Mouse (Mus musculus) cerebellum, adult 9-11 months (tissue): ENCODE results near the gene Nox3.

ENCODE experiments used
- DNase-seq: peaks from one replicate; pipeline ENCODE4 v3.0.0; 2022

The Nox3 gene

GRCm38 (mm10) chr17:3696161-3696560 lies at the start of gene Nox3:
TSS of gene Nox3 (minus strand) at chr17:3696261.
- no peak for DNase-seq

GRCm38 (mm10) chr17:3744402-3744801 lies 48.3 kb upstream of the Nox3 start:
- no peak for DNase-seq

- DNase-seq, result no peak
These were observed 40.9 kb upstream of the Nox3 start for GRCm38 (mm10) chr17:3736936-3737335.

- no peak for DNase-seq
These were observed 38.2 kb upstream of the Nox3 start for GRCm38 (mm10) chr17:3734286-3734685.

GRCm38 (mm10) chr17:3705350-3705930 lies 9.4 kb upstream of the Nox3 start:
- DNase-seq, result no peak

GRCm38 (mm10) chr17:3702320-3702719 lies 6.3 kb upstream of the Nox3 start:
- no peak for DNase-seq

GRCm38 (mm10) chr17:3692817-3693216 lies 3.2 kb downstream of the Nox3 start:
- no peak for DNase-seq

- DNase-seq, result no peak
These were observed 5.4 kb downstream of the Nox3 start for GRCm38 (mm10) chr17:3690499-3691258.

GRCm38 (mm10) chr17:3683662-3684061 lies 12.4 kb downstream of the Nox3 start:
- DNase-seq, result no peak

- no peak for DNase-seq
These were observed 26.8 kb downstream of the Nox3 start for GRCm38 (mm10) chr17:3669226-3669625.

- DNase-seq, result no peak
These were observed 28.8 kb downstream of the Nox3 start for GRCm38 (mm10) chr17:3667287-3667686.

- no peak for DNase-seq
These were observed 30.7 kb downstream of the Nox3 start for GRCm38 (mm10) chr17:3665321-3665720.

GRCm38 (mm10) chr17:3659497-3659896 lies 36.6 kb downstream of the Nox3 start:
- DNase-seq, result no peak

GRCm38 (mm10) chr17:3650377-3650776 lies 45.7 kb downstream of the Nox3 start:
- DNase-seq, result no peak

- no peak for DNase-seq
These were observed 52.5 kb downstream of the Nox3 start for GRCm38 (mm10) chr17:3643582-3643981.

GRCm38 (mm10) chr17:3641456-3641855 lies 54.6 kb downstream of the Nox3 start:
- no peak for DNase-seq

GRCm38 (mm10) chr17:3638757-3639156 lies 57.3 kb downstream of the Nox3 start:
- no peak for DNase-seq

- DNase-seq, result no peak
These were observed 63.6 kb downstream of the Nox3 start for GRCm38 (mm10) chr17:3632501-3632900.

- no peak for DNase-seq
These were observed 79.5 kb downstream of the Nox3 start for GRCm38 (mm10) chr17:3616329-3617216.

GRCm38 (mm10) chr17:3615553-3615952 lies 80.5 kb downstream of the Nox3 start:
- DNase-seq, result no peak

GRCm38 (mm10) chr17:3611781-3612075 lies 84.3 kb downstream of the Nox3 start:
- DNase-seq, result no peak

GRCm38 (mm10) chr17:3610928-3611780 lies 84.9 kb downstream of the Nox3 start:
- DNase-seq, result no peak

- DNase-seq, result no peak
These were observed 85.7 kb downstream of the Nox3 start for GRCm38 (mm10) chr17:3610307-3610754.
